Mouse (Mus musculus): Measurements from ENCODE around the gene Coq5. TPM values are rescaled to one million over a fixed set of nuclear protein-coding genes. Genes with fewer than 3 reads are reported as not detected.

The Coq5 gene
- polyA plus RNA-seq (2015; fragmentation: Illumina TruSeq; extraction: RNeasy Lipid Tissue Mini Kit (QIAGEN cat#74804); ENCODE audit: low read depth, low replicate concordance): 36.9 TPM

DNA sequence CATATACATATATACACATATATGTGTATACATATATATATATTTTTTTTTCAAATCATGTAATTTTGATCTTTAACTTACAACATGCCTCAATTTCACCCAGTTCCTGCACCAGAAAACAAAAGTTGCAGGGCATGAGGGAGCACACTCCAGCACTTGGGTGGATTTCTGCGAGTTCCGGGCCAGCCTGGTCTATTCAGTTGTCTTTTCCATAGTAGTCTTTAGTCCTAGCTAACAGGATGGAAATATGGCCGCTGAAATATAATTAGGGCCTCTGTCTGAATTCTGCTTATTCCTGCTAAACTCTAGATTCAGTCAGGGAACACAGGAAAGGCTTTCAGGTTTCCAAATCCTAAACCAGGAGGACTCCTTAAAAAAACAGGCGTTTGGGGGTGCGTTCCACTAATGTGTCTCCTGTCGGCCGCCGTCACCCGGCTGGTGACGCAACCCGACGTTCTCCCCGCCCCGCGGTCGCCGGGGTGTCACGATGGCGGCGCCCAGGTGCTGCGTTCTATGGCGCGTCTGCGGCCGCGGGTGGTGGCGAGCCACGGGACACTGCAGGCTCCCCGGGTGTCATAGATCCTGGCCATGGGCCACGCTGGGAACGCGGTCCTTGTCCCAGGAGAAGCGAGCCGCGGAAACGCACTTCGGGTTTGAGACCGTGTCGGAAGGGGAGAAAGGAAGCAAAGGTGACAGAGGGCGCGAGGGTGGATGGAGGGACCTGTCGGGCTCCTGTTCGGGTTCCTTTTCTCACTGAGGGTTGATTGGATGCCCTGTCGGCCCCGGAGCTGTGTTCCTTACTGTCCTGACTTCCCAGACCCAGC, at the start of gene Coq5:
Gene Coq5 (plus strand): TSS at position 441 of the 824 bp plus-strand sequence.

GRCm38 (mm10) chr5:115235786-115236263, 43.6 kb upstream of the Coq5 start, which contains the start of gene Pop5:
TSS of gene Pop5 (plus strand) at chr5:115235836.

DNA sequence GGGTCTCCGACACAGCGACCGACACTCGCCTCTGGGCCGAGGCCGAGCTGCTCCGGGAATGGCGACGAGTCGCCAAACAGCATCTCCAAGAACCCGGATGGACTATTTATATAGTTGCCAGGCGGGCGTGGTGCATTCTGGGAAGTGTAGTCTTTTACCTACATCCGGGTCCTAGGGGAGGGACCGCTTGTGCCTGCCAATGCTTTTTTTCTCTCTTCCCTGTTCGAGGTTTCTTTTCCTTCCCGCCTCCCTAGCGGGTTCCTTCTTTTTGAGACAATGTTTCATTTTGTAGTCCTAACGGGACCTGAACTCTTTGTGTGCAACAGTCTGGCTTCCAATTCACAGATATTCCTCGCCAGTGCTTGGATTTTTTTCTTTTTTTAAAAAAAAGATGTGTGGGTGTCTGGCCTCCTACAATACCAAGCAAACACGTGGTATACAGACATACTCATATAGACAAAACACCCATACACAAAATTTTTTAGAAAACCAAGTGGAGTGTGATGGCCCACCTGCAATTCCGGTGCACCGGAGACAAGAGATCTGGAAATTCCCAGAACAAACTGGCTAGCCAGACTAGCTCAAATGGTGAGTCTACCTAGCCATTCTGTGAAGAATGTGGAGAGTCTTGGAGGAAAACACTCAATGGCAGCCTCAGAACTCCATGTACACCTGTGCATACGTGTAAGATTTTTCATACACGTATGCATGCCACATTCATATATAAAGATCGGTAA, 6.5 kb upstream of the Coq5 start, which contains the start of gene Rnf10:
Gene Rnf10 (minus strand): TSS at position 87 of the 737 bp plus-strand sequence.

DNA sequence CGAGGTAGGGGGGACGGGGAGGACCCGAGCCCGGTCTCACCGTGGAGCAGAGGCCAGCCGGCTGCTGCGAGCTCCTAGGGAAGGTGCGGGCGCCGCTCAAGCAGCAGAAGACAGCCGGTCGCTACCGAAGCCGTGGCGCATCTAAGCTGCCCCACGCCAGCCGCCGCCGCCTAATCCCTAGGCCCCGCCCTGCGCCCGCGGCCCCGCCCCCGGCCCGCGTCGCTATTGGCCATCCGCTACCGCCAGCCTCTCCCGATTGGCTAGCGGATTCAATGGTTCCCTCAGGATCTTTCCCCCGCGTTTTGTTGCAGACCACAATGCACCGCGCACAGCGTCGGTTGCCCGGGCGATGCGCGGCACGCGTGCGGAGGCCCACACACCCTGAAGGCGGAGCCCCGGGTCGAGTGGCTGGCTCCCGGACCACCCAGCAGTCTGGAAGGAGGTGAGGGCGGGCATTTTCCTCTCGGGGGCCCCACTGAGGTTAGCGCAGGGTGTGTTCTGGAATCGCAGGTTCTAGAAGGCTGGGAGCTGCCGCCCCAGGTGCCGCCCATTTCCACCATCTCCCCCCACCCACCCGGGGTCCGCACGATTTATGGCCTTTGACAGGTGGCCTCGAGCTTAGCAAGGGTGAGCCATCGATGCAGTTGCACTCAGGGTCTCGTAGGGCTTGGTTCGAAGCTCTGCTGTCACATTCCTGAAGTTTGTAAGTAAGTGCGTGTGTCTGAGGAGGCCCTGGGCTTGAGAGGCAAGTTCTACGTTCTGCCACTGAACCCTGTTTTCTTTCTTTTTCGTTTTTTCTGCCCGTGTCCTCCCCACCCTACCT, 21.5 kb downstream of the Coq5 start, which contains the start of gene Dynll1:
Gene Dynll1 (minus strand): TSS at position 208 of the 823 bp plus-strand sequence.

DNA sequence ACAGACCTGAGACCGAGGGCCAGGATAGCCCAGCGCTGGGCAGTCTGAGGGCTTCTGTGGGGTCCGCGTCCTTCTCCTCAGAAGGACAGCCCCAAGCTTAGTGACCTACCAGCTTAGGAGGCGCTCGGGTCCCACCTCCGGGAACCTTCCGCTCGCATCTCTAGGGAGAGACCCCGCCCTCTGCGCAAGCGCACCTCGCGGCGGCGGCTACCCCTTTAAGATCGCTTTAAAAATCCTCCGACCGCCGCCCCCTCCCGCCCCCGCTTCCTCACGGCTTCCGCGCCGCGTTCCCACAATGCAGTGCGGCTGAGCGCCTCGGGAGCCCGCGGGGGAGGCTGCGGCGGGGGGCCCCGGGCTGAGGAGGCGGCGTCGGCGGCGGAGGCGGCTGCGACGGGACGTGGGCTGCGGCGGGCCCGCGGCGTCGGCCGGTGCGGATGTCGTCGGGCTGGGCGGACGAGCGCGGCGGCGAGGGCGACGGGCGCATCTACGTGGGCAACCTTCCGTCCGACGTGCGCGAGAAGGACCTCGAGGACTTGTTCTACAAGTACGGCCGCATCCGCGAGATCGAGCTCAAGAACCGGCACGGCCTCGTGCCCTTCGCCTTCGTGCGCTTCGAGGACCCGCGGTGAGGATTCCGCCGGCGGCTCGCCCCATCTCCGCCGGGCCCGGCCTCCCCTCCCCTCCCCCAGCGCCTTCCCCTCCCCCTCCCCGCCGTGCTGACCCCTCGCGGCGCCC, 47.6 kb downstream of the Coq5 start, which contains the start of gene Srsf9:
Gene Srsf9 (plus strand): TSS at position 303 of the 735 bp plus-strand sequence.

GRCm38 (mm10) chr5:115340577-115341313, 61.3 kb downstream of the Coq5 start, which contains the start of the genes Gatc and Triap1:
TSS of gene Gatc (minus strand) at chr5:115341178.
TSS of gene Triap1 (plus strand) at chr5:115341225.

Other genes with a start within 250 kb of the Coq5 start
- not detected for gene Gm10401, start 181.4 kb upstream of the Coq5 start, polyA plus RNA-seq (2015; fragmentation: Illumina TruSeq; extraction: RNeasy Lipid Tissue Mini Kit (QIAGEN cat#74804); ENCODE audit: low read depth, low replicate concordance)
- 11.1 TPM for gene Acads, start 160.3 kb upstream of the Coq5 start, polyA plus RNA-seq (2015; fragmentation: Illumina TruSeq; extraction: RNeasy Lipid Tissue Mini Kit (QIAGEN cat#74804); ENCODE audit: low read depth, low replicate concordance)
- 20.1 TPM for gene Unc119b, start 144.7 kb upstream of the Coq5 start, polyA plus RNA-seq (2015; fragmentation: Illumina TruSeq; extraction: RNeasy Lipid Tissue Mini Kit (QIAGEN cat#74804); ENCODE audit: low read depth, low replicate concordance)
- gene Mlec, start 121.5 kb upstream of the Coq5 start, polyA plus RNA-seq (2015; fragmentation: Illumina TruSeq; extraction: RNeasy Lipid Tissue Mini Kit (QIAGEN cat#74804); ENCODE audit: low read depth, low replicate concordance): 58.1 TPM
- gene Cabp1, start 85.3 kb upstream of the Coq5 start, polyA plus RNA-seq (2015; fragmentation: Illumina TruSeq; extraction: RNeasy Lipid Tissue Mini Kit (QIAGEN cat#74804); ENCODE audit: low read depth, low replicate concordance): 250 TPM
- gene Pop5, start 43.8 kb upstream of the Coq5 start, polyA plus RNA-seq (2015; fragmentation: Illumina TruSeq; extraction: RNeasy Lipid Tissue Mini Kit (QIAGEN cat#74804); ENCODE audit: low read depth, low replicate concordance): 183 TPM
- 162 TPM for gene Rnf10, start 6.8 kb upstream of the Coq5 start, polyA plus RNA-seq (2015; fragmentation: Illumina TruSeq; extraction: RNeasy Lipid Tissue Mini Kit (QIAGEN cat#74804); ENCODE audit: low read depth, low replicate concordance)
- 791 TPM for gene Dynll1, start 21.3 kb downstream of the Coq5 start, polyA plus RNA-seq (2015; fragmentation: Illumina TruSeq; extraction: RNeasy Lipid Tissue Mini Kit (QIAGEN cat#74804); ENCODE audit: low read depth, low replicate concordance)
- 52.9 TPM for gene Srsf9, start 47.5 kb downstream of the Coq5 start, polyA plus RNA-seq (2015; fragmentation: Illumina TruSeq; extraction: RNeasy Lipid Tissue Mini Kit (QIAGEN cat#74804); ENCODE audit: low read depth, low replicate concordance)
- gene Gatc, start 61.5 kb downstream of the Coq5 start, polyA plus RNA-seq (2015; fragmentation: Illumina TruSeq; extraction: RNeasy Lipid Tissue Mini Kit (QIAGEN cat#74804); ENCODE audit: low read depth, low replicate concordance): 34.1 TPM
- gene Triap1, start 61.6 kb downstream of the Coq5 start, polyA plus RNA-seq (2015; fragmentation: Illumina TruSeq; extraction: RNeasy Lipid Tissue Mini Kit (QIAGEN cat#74804); ENCODE audit: low read depth, low replicate concordance): 44.1 TPM
- gene Cox6a1, start 69.3 kb downstream of the Coq5 start, polyA plus RNA-seq (2015; fragmentation: Illumina TruSeq; extraction: RNeasy Lipid Tissue Mini Kit (QIAGEN cat#74804); ENCODE audit: low read depth, low replicate concordance): 1,466 TPM
- gene Msi1, start 149.9 kb downstream of the Coq5 start, polyA plus RNA-seq (2015; fragmentation: Illumina TruSeq; extraction: RNeasy Lipid Tissue Mini Kit (QIAGEN cat#74804); ENCODE audit: low read depth, low replicate concordance): 24.3 TPM
- gene Pla2g1b, start 186.6 kb downstream of the Coq5 start, polyA plus RNA-seq (2015; fragmentation: Illumina TruSeq; extraction: RNeasy Lipid Tissue Mini Kit (QIAGEN cat#74804); ENCODE audit: low read depth, low replicate concordance): not detected
- gene Sirt4, start 205.1 kb downstream of the Coq5 start, polyA plus RNA-seq (2015; fragmentation: Illumina TruSeq; extraction: RNeasy Lipid Tissue Mini Kit (QIAGEN cat#74804); ENCODE audit: low read depth, low replicate concordance): 44.3 TPM
- gene Pxn, start 227.0 kb downstream of the Coq5 start, polyA plus RNA-seq (2015; fragmentation: Illumina TruSeq; extraction: RNeasy Lipid Tissue Mini Kit (QIAGEN cat#74804); ENCODE audit: low read depth, low replicate concordance): 21.8 TPM